Mouse (Mus musculus) bone marrow macrophage, adult 2 months (primary cell): ENCODE data around the gene Gm11937.

Experiments
- CTCF ChIP-seq: IDR thresholded peaks from 2 replicates; pipeline ENCODE4 v1.5.1; 2012; ENCODE audit warnings: low read depth, mild to moderate bottlenecking, low read length, moderate library complexity
- POLR2A ChIP-seq: IDR thresholded peaks from 2 replicates; pipeline ENCODE4 v1.6.1; 2012; ENCODE audit warnings: mild to moderate bottlenecking, low read depth, low read length, borderline replicate concordance

- TF ChIP-seq CTCF (no peak), POLR2A (no peak)
Measured at GRCm38 (mm10) chr11:99620335-99620734, 10.3 kb upstream of the Gm11937 start, which contains the start of gene Gm11562.
